Mouse (Mus musculus) adrenal gland, postnatal 36 days (tissue): ENCODE results near the gene Optn. TPM values are rescaled to one million over a fixed set of nuclear protein-coding genes. Genes with fewer than 3 reads are reported as not detected.

ENCODE experiments used
- DNase-seq, 2 experiments: peaks; one replicate each; pipeline ENCODE4 v3.0.0; 2021; ENCODE audit warnings: mixed read lengths in 1 of 2
- total RNA-seq, 2 experiments: library from RNA; stranded (reverse); gene quantifications; 2 replicates each; pipeline ENCODE4 v1.2.3; 2021

The Optn gene
- total RNA-seq, 2 experiments from 2014 or later, result 60.7 to 162 TPM

- DNase-seq, result no peak
These were observed 76.3 kb downstream of the Optn start for GRCm38 (mm10) chr2:4987388-4988180.

- no peak for DNase-seq
These were observed 77.1 kb downstream of the Optn start for GRCm38 (mm10) chr2:4986798-4987197.

- no peak for DNase-seq
These were observed 78.9 kb downstream of the Optn start for GRCm38 (mm10) chr2:4985000-4985399.

- no peak for DNase-seq
These were observed 79.9 kb downstream of the Optn start for GRCm38 (mm10) chr2:4983987-4984386.

GRCm38 (mm10) chr2:4978091-4978490 is 85.8 kb downstream of the Optn start:
- DNase-seq, result no peak

GRCm38 (mm10) chr2:4975807-4976206 is 88.0 kb downstream of the Optn start, which contains the start of gene Ucma:
Gene Ucma (plus strand): TSS chr2:4976122.
- DNase-seq, result no peak

Other genes starting within 250 kb of the Optn start
- 10 to 100 TPM; 47.1 to 52.5 TPM for gene Sephs1, start 182.5 kb downstream of the Optn start, total RNA-seq
- 100 to 1,000 TPM; 213 to 352 TPM for gene Phyh, start 145.0 kb downstream of the Optn start, total RNA-seq
- gene Ucma, start 87.9 kb downstream of the Optn start, total RNA-seq, result not detected
- gene Mcm10, start 51.3 kb downstream of the Optn start, total RNA-seq, result 10 to 100 TPM in 1 of 2 experiments, 1 to 10 TPM in 1; 4.9 to 10.9 TPM
- gene Ccdc3, start 73.7 kb upstream of the Optn start, total RNA-seq, result 10 to 100 TPM in 1 of 2 experiments, 1 to 10 TPM in 1; 9.2 to 11.3 TPM